Mouse (Mus musculus) heart, postnatal 4 days (tissue): ENCODE data around the gene Lce1b. TPM values are rescaled to one million over a fixed set of nuclear protein-coding genes. Genes with fewer than 3 reads are reported as not detected.

Experiments used
- DNase-seq: peaks from one replicate; pipeline ENCODE4 v3.0.0; 2021
- total RNA-seq, 2 experiments: library from RNA; stranded (reverse); gene quantifications; 2 replicates each; pipeline ENCODE4 v1.2.3; 2021

Gene Lce1b
- total RNA-seq = not detected

DNA sequence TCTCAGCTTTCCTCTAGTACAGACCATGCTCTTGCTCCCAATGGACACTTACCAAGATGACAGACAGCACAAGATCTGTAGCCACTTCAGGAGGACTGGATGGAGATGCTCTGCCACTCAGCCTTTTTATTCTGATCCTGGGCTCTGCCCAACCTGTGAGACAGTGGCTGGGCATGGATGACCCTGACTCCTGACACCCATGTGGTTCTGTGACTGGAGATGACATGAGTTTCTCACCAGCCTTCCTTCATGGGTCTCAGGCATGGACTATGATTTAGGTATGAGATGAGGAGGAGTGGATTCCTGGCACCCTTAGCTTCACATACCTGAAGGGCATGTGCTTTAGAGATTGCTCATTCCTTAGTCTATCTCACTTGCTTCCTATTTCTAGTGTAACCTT lies at the start of gene Lce1b:
TSS of gene Lce1b (minus strand) at position 101 of the 400 bp plus-strand sequence.
- no peak for DNase-seq

DNA sequence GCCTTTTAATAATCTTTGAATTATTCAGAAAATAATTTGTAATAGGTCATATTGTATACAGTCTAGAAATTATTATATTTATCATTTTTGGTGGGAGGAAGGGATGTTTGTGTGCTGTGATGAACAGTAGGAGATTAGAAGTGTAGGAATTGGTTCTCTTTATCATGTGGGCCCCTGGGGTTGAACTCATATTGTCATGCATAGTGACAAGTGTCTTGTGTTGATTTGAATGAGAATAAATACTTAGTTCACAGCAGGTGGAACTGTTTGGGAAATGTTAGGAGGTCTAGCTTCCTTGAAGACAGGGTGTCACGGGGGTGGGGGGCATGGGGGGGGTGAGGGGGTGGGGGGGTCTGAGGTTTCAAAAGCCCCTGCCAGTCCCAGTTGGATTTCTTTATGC lies 37.9 kb upstream of the Lce1b start:
- DNase-seq = no peak

DNA sequence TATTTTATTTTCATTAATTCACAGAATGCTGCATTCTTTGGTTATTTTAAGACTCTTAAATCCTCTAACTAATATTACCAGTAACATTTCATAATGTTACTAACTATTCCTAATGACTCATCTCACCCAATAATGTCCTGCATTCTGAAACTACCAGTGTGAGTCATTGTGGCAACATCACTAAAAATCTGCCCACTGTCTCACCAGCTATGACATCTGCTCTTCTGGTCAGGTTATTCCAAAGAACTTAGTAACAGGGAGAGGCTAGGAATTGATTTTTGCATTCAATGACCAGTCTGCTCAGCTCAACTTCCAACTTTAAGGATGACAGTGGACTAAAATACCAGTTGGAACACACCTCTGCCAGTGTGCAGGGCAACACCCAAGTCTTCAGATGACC lies 35.0 kb upstream of the Lce1b start:
- DNase-seq = no peak

DNA sequence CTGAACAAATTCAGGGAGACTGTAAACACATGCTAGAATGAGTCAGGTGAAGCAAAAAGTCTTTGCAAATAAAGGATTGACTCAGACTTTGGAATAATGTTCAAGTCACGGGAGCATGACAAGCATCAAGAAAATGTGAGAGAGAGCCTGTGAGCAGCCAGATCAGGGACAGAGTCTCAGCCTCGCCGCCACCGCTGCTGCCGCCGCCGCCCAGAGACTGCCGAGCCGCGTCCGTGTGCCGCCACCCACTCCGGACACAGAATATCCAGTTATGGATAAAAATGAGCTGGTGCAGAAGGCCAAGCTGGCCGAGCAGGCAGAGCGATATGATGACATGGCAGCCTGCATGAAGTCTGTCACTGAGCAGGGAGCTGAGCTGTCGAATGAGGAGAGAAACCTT lies 32.4 kb upstream of the Lce1b start:
- peak; percentile 34 for DNase-seq

DNA sequence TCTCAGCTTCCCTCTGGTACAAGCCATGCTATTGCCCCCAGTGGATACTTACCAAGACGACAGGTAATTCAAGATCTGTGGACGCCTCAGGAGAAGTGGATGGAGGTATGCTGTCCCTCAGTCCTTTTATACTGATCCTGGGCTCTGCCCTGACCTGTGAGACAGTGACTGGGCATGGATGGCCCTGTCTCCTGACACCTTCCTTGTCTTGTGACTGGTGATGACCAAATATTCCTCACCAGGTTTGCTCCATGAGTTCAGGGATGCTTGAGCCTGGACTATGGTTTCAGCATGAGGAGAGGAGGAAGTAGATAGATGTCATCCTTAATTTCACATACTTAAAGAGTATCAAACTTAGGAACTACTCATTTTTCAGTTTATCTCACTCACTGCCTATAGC lies 30.4 kb upstream of the Lce1b start, which contains the start of gene Lce1d:
TSS of gene Lce1d (minus strand) at position 101 of the 400 bp plus-strand sequence.
- no peak for DNase-seq

DNA sequence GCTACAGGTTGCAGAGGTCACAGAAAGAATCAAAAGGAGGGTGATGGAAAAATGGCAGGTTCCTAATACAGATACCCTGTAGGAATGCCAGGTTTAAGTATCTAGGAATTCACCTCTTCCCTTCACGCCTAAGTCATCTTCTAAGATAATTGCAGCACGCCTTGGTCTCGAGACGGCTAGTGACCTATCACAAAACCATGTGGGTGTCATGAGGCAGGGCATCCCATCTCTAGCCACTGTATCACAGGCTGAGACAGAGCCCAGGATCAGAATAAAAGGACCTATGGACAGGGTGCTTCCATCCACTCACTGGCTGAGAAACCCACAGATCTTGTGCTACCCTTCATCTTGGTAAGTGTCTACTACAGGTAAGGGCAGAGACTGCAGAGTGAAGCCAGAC lies 22.2 kb upstream of the Lce1b start, which contains the start of gene Lce1c:
TSS of gene Lce1c (plus strand) at position 301 of the 400 bp plus-strand sequence.
- DNase-seq = no peak

DNA sequence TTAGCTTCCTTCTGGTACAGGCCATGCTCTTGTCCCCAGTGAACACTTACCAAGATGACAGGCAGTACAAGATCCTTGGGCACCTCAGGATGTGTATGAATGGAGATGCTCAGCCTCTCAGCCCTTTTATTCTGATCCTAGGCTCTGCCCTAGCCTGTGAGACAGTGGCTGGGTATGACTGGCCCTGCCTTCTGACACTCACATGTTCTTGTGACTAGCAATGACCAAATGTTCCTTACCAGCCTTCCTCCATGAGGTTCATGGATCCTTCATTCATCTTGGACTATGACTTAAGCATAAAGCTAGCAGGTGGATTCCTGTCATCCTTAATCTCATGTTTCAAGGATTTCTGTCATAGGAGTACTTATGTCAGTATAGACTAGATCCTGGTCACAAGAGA lies 13.5 kb upstream of the Lce1b start, which contains the start of gene Lce1a2:
TSS of gene Lce1a2 (minus strand) at position 101 of the 400 bp plus-strand sequence.
- no peak for DNase-seq

DNA sequence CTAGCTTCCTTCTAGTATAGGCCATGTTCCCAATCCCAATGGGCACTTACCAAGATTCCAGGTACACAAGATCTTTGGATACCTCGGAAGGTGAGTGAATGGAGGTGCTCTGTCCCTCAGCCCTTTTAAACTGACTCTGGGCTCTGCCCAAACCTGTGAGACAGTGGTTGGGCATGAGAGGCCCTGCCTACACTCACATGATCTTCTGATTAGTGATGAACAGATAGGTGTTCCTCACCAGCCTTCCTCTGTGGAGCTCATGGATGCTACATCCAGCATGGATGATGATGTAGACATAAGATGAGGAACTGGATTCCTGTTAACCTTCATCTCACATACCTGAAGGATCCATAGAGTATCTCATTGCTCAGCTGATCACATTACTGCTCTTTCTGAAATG lies 8.5 kb downstream of the Lce1b start, which contains the start of gene Lce1a1:
TSS of gene Lce1a1 (minus strand) at position 101 of the 400 bp plus-strand sequence.
- DNase-seq = no peak

DNA sequence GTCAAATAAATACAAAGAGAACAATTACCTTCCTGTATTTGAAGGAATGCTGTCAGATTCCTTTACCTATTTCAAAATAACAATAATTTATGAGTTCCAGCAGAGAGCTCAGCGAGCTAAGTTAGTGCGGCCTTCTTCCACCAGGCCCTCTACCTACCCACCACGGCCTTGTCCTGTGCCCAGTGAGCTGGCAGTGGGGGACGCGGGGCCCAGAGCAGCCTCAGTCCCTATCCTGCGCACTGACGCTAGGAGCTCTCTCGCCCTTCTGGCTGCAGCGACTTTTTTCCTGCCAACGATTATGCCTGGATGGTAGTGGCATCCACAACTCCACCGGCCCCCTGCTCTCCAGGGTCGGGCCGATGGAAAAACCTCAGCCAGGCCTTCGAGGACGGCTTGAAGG lies 16.9 kb downstream of the Lce1b start:
- DNase-seq = no peak

DNA sequence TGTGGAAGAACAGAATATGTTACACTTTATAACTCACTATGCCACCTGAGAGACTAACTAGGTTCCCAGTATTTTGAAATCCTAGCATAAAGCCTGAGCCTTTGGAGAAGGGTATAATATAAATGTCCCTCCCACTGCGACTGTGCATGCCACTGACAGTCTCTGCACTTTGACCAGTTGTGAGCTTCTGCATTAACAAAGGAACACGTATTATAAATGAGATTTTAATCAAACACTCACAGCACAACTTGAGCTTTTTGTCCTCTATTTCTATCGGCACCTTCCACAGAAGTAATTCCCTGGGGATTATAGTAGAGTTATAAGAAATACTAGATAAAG lies 18.1 kb downstream of the Lce1b start:
- no peak for DNase-seq

DNA sequence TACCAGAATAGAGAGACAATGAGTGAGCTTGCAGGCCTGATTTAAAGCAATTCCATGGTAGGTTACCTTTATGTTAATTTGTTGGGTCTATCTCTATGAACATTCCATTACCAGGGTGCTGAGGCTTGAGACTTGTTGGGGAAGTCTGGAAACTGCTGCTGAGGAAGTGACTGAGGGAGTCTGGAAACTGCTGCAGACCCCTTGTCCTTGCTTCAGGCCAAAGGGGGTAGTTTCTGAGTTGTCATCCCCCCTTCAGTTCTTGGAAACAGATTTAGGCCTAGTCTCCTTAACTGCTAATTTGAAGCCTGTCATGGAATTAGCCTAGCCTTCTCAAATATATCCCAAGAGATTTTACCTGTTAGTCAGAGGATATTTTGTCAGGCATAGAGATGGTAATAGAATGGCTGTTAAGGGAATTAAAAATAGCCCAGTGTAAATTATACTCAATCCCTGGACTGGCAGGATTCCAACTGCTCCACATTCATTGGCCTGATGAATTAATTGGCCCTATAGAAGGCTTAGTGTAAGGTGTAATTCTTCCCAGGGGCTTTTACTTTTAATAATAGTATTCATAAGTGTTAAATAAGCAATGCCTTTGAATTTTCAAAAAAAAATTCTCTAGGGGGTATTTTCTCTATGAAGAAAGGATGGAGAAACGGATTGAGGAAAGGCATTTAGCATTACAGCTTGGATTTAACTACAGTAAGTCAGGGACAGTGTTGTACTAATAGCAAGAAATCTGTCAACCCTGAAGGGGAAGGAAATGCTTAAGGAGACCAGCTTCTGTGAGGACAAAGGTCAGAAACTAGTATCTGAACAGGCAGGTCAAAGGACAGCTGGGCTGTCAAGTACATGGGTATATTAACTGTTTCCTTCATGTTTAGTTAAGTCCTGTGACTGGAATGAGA lies 18.7 kb downstream of the Lce1b start:
- DNase-seq = no peak

DNA sequence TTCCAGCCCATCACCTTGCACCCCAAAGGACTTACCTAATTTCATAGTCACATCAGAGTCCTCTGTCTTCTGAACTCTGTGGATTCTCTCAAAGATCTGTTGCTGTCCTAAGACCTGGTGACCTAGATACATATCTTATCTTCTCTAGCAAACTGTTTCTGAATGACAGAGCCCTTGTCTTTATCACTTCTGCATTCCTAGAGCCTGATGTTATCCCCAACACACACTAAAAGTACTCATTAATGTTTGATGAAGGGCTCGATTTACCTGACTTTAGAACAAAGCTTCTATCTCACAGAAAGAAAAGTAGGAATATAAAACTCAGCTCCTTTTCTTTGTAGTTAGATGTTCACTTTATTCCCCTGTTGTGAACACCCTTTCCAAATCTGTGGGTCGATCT lies 35.2 kb downstream of the Lce1b start, which contains the start of gene Lce6a:
TSS of gene Lce6a (minus strand) at position 101 of the 400 bp plus-strand sequence.
- DNase-seq = no peak

DNA sequence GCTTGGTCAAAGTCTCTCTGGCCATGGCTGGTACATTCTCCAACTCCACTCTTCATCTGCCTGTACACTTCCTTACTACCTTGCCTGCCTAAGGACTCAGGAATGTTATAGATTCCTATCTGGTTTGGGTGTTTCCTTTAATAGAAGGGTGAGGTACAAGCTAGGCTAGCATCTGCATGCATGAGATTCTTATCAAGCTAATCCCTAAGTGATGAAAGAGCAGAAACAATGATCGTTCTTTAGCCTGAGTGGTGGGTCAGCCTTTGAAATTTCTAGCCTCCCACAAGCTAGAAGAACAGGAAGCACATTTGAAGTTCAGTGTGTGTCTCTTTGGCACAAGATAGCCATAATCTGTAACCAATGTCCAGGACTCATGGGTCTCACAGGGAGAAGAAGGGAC lies 46.9 kb downstream of the Lce1b start:
- no peak for DNase-seq

DNA sequence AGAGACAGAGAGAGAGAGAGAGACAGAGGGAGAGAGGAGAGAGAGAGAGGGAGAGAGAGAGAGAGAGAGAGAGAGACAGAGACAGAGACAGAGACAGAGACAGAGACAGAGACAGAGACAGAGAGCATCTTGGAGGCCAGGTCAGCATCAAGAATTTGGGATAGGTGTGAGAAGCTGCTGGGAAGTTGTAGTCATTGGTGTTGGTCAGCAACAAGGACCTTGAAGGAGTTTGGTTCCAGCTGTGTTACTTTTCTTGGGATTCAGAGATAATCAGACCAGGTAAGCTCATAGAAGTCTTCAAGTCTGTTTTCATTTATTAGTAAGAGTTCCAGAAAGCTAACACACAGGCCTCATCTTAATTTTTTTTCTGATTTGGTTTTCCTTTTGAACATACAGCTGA lies 49.3 kb downstream of the Lce1b start, which contains the start of gene 2210017I01Rik:
TSS of gene 2210017I01Rik (minus strand) at position 101 of the 400 bp plus-strand sequence.
- no peak for DNase-seq

Other genes starting within 250 kb of the Lce1b start
- gene Sprr2i, start 248.9 kb downstream of the Lce1b start, total RNA-seq = not detected
- gene Sprr2j-ps, start 238.8 kb downstream of the Lce1b start, total RNA-seq = not detected
- gene Gm9774, start 227.5 kb downstream of the Lce1b start, total RNA-seq = 1 to 10 TPM; 1.7 to 4.6 TPM
- gene Sprr2k, start 224.3 kb downstream of the Lce1b start, total RNA-seq = not detected
- not detected for gene Sprr1b, start 218.1 kb downstream of the Lce1b start, total RNA-seq
- gene Sprr3, start 198.2 kb downstream of the Lce1b start, total RNA-seq = not detected
- gene Sprr1a, start 171.0 kb downstream of the Lce1b start, total RNA-seq = not detected
- not detected for gene Sprr4, start 156.4 kb downstream of the Lce1b start, total RNA-seq
- not detected for gene 2310046K23Rik, start 122.4 kb downstream of the Lce1b start, total RNA-seq
- not detected for gene Ivl, start 83.2 kb downstream of the Lce1b start, total RNA-seq
- gene Smcp, start 67.9 kb downstream of the Lce1b start, total RNA-seq = not detected
- gene 2210017I01Rik, start 49.4 kb downstream of the Lce1b start, total RNA-seq = not detected
- gene Lce6a, start 35.3 kb downstream of the Lce1b start, total RNA-seq = not detected
- gene Lce1a1, start 8.6 kb downstream of the Lce1b start, total RNA-seq = not detected
- gene Lce1a2, start 13.4 kb upstream of the Lce1b start, total RNA-seq = not detected
- not detected for gene Lce1c, start 22.3 kb upstream of the Lce1b start, total RNA-seq
- not detected for gene Lce1d, start 30.3 kb upstream of the Lce1b start, total RNA-seq
- not detected for gene Lce1e, start 52.1 kb upstream of the Lce1b start, total RNA-seq
- gene Lce1f, start 63.4 kb upstream of the Lce1b start, total RNA-seq = not detected
- gene Gm38119, start 82.2 kb upstream of the Lce1b start, total RNA-seq = not detected
- gene Lce1g, start 95.4 kb upstream of the Lce1b start, total RNA-seq = not detected
- gene Lce1h, start 108.1 kb upstream of the Lce1b start, total RNA-seq = not detected
- not detected for gene Lce1i, start 122.0 kb upstream of the Lce1b start, total RNA-seq
- not detected for gene Lce1j, start 133.6 kb upstream of the Lce1b start, total RNA-seq
- not detected for gene Lce1k, start 151.0 kb upstream of the Lce1b start, total RNA-seq
- not detected for gene Kprp, start 170.3 kb upstream of the Lce1b start, total RNA-seq
- not detected for gene Lce1l, start 194.4 kb upstream of the Lce1b start, total RNA-seq
- gene 2310050C09Rik, start 213.3 kb upstream of the Lce1b start, total RNA-seq = not detected